Mouse (Mus musculus) adrenal gland, adult 18-20 months (tissue): ENCODE results near the gene Tlcd2. TPM values are rescaled to one million over a fixed set of nuclear protein-coding genes. Genes with fewer than 3 reads are reported as not detected.
A peak's percentile ranks its signal among the peaks of the same experiment; 100 is the strongest.

Experiments used
- DNase-seq, 2 experiments: peaks; one replicate each; pipeline ENCODE4 v3.0.0; 2021 to 2022; ENCODE audit warnings: low spot score in 2 of 2
- long read RNA-seq, 2 experiments: library from polyadenylated mRNA; stranded (forward); transcript quantifications; one replicate each; pipeline ENCODE4 v2.0.0; 2021
- total RNA-seq, 2 experiments: library from RNA; stranded (reverse); gene quantifications; 1 replicate in 1 of 2; 2 replicates in 1 of 2; pipeline ENCODE4 v1.2.3; 2021

The Tlcd2 gene
- 1 to 10 TPM; 8.1 to 9.1 TPM for total RNA-seq
- long read RNA-seq, experiment 1, partial matches to known transcripts = 4 of 8 reads
- long read RNA-seq, experiment 1, other reads (novel, unspliced or antisense) = 1 of 8 reads
- long read RNA-seq, experiment 2, partial matches to known transcripts = 4 of 8 reads
- long read RNA-seq, experiment 2, other reads (novel, unspliced or antisense) = 2 of 8 reads

DNA sequence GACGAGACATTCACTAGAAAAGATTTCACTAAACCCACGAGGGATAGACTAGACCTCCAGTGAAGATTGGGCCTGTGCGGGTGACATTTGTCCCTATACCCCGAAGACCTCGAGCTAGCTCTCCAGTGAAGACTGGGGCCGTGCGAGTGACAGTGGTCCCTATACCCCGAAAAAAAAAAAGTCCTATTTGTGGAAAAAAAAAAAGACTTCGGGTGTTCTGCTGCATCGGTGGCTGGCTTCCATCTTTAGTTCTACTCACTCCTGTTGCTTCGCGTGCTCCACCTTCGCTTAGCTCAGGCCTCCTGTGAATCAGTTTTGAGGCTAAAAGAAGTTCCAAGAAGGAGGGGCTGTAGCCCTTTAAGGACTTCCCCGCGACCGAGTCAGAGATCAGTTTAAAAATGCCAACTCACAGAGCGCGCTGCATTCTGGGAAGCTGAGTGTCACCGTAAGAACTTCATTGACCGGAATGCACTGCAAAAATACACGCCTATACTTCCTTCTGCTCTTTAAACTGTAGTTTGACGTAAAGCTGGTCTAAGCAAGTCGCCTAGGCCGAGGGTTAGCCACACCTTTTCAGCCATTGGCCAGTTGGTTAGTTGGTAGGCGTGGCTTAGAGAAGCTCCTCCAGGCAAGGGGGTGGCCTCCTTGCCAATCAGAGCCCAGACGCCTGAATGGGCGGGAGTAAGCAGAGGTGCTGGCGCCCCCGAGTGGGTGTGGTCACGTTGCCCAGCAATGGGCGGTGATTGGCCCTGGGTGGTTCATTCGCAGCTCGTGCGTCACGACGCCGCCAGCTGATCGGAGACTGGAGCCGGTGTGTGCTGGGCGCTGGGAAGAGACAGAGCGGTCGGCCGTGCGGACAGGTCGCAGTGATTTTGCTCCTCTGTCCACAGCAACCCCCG lies at the start of gene Tlcd2:
Gene Tlcd2 (plus strand): TSS at position 872 of the 899 bp plus-strand sequence.
- peak; percentile 94 to 95 for DNase-seq

DNA sequence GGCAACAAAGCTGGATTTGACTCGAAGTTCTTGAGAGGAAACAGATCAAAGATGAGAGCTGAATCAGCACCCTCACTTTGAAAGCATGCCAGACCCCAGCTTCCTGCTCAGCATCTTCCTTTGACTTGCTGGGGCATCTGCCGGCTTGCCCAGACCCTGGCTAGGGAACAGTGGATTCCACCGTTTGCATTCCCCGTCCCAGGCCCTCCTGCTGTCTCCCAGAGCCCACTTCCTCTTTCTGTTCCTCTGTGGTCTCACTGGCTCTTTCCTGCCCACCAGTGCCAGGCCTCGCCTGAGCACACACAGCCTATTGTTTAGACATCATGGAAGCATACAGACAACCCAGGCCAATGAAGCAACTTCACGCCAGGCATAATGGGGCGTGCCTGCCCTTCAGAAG lies 46.4 kb upstream of the Tlcd2 start:
- no peak for DNase-seq

DNA sequence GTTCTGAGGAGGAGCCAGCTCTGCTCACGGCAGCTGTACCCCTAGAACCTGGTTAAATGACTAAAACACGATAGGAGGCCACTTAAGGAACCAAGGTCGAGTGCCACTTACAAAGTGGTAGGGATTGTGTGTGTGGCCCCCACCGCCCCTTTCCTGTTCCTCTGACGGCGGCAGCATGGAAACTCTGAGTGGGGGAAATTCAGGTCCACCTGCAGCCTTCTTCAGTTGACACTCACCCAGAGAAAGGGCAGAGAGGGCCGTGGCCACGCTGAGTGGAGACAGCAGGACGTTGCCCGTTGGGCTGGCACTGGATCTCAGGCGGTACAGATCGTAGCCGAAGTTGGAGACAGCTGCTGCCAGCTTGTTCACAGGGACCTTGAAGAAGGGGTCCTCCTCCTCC lies 45.5 kb upstream of the Tlcd2 start:
- DNase-seq = no peak

DNA sequence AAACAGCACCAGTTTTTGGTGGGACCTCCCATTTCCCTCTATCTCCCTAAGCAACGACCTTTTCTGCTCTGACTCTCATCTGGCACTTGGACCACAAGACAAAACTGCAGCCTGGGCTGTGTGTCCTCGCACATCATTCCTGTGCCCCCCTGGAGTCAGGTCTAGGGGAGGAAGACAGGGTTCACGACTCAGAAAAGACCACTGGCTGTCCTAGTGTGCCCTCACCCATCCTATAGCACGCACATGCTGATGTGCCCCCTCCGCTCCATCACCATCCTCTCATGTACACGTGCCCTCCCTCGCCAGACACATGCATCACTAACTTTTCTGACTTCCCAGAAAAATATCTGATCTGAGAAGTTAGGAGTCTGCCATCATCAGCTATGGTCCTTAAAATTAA lies 41.5 kb upstream of the Tlcd2 start:
- DNase-seq = no peak

DNA sequence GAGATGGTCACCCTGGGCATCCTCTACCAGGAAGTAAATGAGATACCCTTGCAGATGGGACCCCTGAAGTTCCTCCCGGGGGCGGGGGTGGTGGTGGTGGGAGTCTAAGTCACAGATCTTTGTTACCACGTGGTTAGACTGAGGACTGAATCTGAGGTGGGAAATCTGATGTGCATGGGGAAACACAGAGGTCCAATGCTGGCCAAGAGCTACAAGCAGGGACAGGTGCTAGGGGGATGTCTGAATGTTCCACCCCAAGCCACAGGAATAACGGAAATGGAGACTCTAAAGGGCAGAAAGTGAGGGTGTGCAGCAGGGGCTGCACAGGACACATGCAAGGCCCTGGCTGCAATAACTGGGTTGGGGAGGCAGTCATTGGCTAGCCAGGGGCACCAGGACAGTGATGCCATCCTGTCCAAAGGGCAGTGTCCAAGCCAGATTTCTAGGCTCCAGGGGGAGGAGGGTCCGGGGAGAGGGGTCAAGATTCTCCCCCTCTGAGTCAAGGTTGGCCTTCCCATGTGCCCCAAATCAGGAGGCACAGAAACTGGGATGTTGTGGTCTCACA lies 40.6 kb upstream of the Tlcd2 start:
- DNase-seq = no peak

DNA sequence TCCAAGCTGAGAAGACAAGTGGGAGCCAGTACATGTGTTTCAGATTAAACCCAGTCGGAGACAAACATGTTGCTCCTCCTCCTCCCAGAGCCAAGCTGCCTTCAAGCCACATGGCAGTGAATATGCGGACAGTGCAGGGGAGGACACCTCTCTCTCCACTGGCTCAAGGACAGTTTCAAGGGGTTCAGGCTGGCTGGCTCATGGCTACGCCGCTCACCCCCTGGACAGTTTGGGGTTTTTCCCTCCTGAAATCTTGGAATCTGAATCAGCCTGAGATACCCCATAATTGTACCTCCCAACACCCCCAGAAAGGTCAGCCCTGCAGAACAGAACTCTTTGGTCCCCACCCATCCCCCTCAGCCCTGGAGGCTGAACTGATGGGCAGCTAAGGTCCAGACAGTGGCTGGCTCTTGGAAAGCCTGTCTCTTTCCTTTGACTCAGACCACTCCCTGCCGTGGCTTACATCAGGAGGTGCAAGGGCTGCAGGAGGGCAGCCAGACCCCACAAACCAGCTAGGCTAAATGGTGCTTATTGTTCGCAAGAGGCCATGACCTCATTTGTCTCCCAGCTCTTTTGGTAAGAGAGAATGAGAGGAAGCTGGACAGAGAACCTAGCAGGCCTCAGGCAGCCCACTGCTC lies 40.0 kb upstream of the Tlcd2 start:
- no peak for DNase-seq

DNA sequence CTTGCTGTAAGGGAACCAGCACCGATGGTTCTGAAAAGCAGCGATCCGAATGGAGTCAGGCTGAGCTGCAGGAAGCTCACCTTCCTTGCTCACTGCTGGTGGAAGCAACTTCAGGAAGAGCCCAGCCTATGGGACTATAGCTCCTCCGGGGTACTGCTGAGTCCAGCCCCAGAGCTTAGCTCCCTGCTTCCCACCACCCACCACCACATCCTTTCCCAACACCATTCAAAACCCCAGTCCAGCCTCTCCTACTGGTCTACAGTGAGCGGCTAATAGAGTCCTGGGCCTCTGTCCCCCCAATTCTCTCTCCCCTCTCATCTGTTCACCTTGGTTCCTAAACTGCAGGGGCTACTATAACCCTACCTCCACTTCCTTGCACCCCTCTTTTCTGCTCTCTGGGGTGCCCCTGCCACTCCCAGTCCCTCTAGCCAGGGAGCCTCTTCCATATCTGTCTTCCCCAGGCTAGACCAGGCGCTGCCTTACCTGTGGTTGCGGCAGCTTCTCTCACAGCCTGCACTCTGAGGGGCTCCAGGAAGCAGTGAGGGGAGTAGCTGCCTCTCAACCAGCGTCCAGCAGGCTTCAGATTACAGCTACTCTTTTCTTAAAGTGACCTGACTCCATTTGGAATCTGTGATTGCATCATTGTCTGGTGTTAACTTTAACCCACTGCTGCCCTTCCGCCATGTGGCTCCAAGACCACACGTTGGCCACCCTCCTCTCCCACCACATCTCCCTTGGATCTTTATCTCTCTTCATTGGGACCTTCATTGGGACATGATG lies 39.3 kb upstream of the Tlcd2 start, which contains the start of gene Serpinf1:
Gene Serpinf1 (minus strand): TSS at position 689 of the 780 bp plus-strand sequence.
- no peak for DNase-seq

DNA sequence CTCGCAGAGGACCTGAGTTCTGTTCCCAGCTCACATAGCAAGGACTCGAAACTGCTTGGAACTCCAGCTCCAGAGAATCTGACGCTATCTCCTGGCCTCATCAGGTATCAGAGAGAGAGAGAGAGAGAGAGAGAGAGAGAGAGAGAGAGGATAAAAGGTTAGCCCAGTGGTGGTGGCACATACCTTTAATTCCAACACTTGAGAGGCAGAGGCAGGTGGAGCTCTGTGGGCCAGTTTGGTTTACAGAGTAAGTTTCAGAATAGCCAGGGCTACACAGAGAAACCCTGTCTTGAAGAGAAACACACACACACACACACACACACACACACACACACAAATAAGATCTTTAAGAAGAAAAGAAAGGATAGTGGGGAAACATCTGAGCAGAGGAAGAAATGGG lies 38.4 kb upstream of the Tlcd2 start:
- DNase-seq = no peak

DNA sequence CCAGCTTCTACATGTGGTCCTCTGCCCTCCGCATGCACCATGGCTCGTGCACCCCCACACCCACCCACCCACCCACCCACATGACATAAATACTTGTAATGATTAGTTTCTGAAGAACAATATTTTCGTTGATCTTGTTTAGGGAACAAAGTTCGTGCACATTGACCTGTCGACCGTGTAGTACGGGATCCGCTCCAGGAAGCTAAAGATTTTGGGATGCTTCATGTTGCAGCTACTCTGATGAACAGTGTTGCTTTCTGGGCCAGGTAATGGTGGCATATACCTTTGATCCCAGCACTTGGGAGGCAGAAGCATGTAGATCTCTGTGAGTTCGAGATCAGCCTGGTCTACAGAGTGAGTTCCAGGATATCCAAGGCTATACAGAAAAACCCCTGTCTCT lies 37.5 kb upstream of the Tlcd2 start:
- DNase-seq = no peak

DNA sequence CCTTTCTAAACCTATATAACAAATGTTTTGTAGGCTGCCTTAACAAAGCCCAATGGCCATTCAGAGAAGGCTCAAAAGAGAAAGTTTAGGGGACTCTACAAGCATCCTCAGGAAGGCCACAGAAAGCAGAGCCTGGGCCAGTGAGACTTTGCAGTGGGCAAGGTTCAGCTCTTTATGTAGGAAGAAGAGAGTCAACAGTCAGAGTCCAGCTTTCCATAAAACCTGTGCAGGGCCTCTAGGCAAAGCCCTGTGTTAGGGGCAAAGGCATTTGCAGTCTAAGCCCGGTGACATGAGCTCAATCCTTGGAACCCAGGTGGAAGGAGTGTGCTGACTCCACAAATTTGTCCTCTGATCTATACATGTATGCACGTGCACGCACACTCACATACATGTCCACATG lies 37.1 kb upstream of the Tlcd2 start:
- no peak for DNase-seq

DNA sequence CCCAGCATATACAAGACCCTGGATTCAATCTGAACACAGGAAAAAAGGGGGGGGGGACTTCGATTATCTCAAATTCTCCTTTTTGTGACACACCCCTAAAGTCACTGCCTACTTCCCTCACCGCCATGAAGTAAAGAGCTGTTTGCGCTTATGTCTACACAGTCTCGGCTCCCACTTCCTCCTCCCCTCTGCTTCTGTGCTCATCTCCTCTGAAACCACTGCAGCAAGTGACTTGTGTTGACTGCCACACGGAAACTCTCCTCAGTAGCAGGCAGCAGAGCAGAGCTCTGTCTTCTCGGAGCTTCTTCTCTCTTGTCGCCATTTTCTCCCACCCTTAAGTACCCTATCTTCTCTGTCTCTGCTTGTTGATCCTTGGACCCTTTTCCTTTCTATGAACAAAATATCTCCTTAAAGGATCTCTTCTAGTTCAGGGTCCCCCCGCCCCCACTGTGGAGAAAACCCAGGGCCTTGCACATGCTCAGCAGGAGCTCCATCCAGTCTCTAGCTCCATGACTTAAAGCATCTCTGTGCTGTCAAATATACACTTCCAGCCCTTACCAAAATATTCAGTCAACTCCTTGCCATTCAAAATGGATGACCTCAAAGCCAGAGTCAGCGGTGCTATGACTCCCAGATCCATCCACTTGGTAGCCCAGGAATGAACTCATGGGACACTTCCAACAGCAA lies 32.4 kb upstream of the Tlcd2 start:
- no peak for DNase-seq

DNA sequence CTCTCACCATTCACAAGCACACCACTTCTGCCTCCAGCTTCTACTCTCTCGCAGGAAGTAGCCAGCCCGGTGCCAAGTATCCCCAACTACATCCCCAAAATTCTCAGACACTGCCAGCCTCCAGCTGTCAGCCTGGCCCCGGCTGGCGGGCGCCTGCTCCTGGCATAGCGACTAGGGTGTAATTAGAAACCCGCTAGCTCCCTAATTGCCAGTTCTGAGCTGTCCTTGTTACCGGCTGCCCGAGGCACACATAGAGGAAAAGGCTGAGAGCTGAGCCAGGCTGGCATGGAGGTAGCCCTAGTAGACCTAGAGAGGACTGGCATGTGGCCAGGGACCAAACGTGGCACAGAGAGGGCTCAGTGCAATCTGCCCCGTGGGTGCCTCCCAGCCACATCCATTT lies 30.2 kb upstream of the Tlcd2 start:
- DNase-seq = no peak

DNA sequence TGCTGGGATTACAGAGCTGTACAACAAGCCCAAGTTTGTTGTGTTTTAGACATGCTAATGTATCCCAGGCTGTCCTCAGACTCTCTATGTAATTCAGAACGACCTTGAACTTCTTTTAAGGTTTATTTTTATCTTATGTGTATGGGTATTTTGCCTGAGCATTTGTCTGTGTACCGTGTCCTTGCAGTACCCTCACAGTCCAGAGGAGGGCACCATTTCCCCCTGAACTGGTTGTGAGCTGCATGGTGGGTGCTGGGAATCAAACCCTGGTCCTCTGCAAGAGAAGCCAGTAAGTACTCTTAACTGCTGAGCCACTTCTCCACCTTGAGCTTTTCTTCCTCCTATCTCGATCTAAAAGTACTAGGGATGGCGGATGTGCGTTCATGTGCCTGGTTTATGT lies 27.4 kb upstream of the Tlcd2 start:
- DNase-seq = no peak

DNA sequence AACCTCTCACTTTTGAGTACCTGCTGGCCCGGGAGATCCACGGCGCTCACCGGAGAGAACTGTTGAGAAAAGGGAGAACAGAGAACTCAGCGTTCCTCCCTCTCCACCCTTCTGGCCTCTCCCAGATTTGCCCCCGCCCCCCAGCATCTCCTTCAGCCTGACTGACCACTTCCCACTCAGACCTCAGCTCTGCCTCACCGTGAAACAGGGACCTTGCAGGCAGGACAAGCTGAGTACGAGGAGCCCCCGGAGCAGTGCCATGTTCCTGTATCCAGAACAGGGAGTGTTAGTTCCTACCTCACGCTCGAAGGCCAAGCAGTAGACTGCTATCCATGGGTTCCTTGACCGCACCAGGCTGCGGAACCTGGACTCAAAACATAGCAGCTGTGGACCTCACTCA lies 23.3 kb upstream of the Tlcd2 start:
- no peak for DNase-seq

DNA sequence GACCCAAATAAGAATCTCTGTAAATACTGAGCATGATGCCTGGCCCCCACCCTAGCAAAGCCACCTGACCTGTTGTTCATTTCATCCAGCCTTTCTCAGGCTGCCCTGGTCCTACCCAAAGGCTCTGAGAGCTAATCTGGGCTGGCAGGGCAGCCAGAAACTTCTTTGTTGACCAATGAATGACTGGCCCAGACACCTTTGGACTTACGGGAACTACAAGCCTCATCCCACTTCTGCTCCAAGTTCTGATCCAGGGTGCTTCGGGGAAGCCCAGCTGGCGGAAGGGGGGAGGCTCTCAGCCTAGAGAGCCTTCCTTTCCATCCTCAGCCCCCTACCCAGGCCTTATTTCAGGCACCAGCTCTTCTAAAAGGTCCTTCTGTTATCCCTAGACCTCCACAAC lies 22.7 kb upstream of the Tlcd2 start:
- DNase-seq = no peak

DNA sequence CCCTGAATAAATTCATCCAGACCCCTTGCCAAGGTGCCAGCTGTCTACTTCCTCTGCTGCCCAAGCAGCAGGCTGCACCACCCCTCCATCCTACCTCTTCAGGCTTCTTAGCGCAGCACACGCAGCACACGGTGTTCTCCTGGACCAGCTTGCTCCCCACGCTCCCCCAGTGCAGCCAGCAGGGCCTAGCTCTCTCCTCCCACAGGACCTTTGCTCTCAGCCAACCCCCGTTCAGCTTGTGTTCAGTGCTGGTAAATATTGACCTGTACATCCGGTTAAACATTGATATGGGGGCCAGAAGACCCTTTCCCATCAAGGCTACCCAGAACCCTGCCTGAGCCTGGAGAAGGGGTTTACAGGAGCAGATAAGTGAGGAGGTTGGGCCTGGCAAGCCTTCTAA lies 22.2 kb upstream of the Tlcd2 start, which contains the start of gene Serpinf2:
Gene Serpinf2 (minus strand): TSS at position 229 of the 400 bp plus-strand sequence.
- DNase-seq = no peak

DNA sequence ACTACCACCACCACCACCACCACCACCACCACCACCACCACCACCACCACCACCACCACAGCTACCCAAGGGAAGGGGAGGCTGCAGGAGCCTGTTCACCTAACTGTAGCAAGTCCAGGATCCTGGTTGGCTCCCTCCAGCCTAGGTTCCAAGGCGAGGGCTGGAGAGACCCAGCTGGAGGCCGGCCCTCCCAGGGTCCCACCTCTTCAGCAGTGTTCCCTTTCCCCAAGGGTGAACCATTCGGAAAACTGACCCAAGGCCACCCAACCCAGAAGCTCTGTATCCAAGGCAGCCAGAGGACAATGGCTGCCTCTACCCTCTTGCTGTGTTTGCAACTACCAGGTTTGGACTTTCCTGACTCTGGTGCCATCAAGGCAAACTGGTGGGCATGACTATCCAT lies 21.6 kb upstream of the Tlcd2 start:
- DNase-seq = no peak

DNA sequence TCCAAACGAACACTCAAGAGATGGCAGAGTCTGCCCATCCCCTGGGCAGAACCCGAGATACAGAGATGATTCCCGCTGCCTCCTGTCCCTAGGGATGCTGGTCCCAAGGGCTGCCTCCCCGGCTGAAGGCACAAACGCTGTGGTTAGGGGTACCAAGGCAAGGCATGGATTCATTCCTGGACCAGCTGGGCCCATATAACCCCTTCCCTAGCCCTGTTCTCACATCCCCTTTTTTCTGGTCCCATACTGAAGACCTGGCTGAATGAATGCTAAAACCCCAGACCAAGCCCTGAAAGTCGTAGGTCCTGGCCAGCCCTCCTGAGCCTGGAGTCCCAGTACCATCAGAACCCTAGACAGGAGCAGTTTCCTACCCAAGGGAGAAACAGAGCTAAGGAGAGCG lies 20.5 kb upstream of the Tlcd2 start:
- DNase-seq = no peak

DNA sequence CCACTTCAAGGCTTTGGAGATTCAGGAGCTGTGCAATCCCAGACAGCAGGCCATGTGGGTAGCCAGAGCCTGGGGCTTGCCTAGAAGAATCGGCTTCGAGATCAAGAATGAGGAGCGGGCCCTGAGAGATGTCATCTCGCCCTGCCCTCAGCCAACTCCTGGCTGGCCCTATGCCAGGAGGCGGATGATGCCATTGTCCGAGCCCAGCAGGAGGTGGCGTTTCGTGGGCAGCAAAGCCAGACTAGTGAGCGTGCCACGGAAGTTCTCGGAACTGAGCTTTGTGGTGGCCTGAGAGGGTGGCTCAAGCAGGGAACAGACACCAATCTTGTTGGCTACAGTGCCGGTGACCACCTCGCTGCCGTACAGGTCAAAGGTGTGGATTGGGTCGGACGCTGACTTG lies 19.9 kb upstream of the Tlcd2 start:
- no peak for DNase-seq

DNA sequence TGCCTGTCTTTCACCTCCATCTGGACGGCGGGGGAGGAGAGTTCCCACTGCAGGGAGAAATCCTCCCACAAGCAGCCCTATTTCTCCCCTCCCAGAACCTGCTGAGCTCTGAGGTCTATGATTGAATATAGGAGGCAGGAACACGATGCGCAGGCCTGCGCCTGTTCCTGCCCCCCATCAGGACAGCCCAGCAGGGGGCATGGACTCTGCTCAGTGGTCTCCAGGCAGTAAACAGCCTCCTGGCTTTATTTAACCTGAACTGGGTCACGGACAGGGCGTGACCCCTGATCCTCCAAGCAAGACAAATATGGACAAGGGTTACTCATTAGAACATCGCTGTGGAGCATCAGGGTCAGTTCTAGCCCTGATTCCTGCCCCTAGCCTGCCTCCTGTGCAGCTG lies 17.8 kb upstream of the Tlcd2 start:
- no peak for DNase-seq
